Mouse (Mus musculus) liver, embryonic 16.5 days (tissue): Measurements from ENCODE around the gene Cacna1a. TPM values are rescaled to one million over a fixed set of nuclear protein-coding genes. Genes with fewer than 3 reads are reported as not detected.

Experiments used
- ATAC-seq: fragments of 200-750 bp; cut with Nextera tagmentation; 2 replicates; pipeline ENCODE4 v1.8.0; 2017; ENCODE audit warnings: low read depth, mild to moderate bottlenecking, moderate number of reproducible peaks, moderate library complexity
- H3K27ac ChIP-seq: fragments of 300-500 bp; sonication (generic); 2 replicates; pipeline ENCODE4 v1.5.1; 2014; ENCODE audit warnings: mild to moderate bottlenecking, low read length
- H3K27me3 ChIP-seq: fragments of 300-500 bp; sonication (generic); 2 replicates; pipeline ENCODE4 v1.6.1; 2014; ENCODE audit warnings: low read depth, low read length, mixed read lengths; ENCODE audit not compliant: control insufficient read depth, insufficient read depth
- H3K36me3 ChIP-seq: fragments of 300-500 bp; sonication (generic); 2 replicates; pipeline ENCODE4 v1.6.1; 2014; ENCODE audit warnings: mild to moderate bottlenecking; ENCODE audit not compliant: control insufficient read depth, insufficient read depth
- H3K4me1 ChIP-seq: fragments of 300-500 bp; sonication (generic); 2 replicates; pipeline ENCODE4 v1.6.1; 2014; ENCODE audit warnings: low read depth, low read length, mixed read lengths; ENCODE audit not compliant: control insufficient read depth
- H3K4me2 ChIP-seq: fragments of 300-500 bp; sonication (generic); 2 replicates; pipeline ENCODE4 v1.6.1; 2014; ENCODE audit warnings: low read depth, low read length, mixed read lengths
- H3K4me3 ChIP-seq: fragments of 300-500 bp; sonication (generic); 2 replicates; pipeline ENCODE4 v1.5.1; 2014; ENCODE audit warnings: low read depth, mild to moderate bottlenecking, low read length
- H3K9ac ChIP-seq: fragments of 300-500 bp; sonication (generic); 2 replicates; pipeline ENCODE4 v1.6.1; 2014; ENCODE audit warnings: low read depth, low read length
- H3K9me3 ChIP-seq: fragments of 300-500 bp; sonication (generic); replicated peaks from 2 replicates; pipeline ENCODE4 v1.6.1; 2016; ENCODE audit warnings: low read length; ENCODE audit not compliant: control insufficient read depth
- WGBS: fragments of 180-500 bp; shearing (Covaris S2); extraction: QIAGEN DNeasy Blood & Tissue Kit; methylation state at CpG from one replicate; pipeline ENCODE4 v1.1.7; 2014; ENCODE audit not compliant: insufficient replicate concordance; 5-methylcytosine and 5-hydroxymethylcytosine counted together
- polyA plus RNA-seq: library from polyadenylated mRNA; unstranded; fragments of >200 nt; fragmentation: Nextera tagmentation; extraction: Ambion mirVana; gene quantifications from 2 replicates; pipeline ENCODE4 v1.2.1, GENCODE M21; 2015

Cacna1a gene
- polyA plus RNA-seq, 1 experiment from 2014 or later = 0.32 TPM

DNA sequence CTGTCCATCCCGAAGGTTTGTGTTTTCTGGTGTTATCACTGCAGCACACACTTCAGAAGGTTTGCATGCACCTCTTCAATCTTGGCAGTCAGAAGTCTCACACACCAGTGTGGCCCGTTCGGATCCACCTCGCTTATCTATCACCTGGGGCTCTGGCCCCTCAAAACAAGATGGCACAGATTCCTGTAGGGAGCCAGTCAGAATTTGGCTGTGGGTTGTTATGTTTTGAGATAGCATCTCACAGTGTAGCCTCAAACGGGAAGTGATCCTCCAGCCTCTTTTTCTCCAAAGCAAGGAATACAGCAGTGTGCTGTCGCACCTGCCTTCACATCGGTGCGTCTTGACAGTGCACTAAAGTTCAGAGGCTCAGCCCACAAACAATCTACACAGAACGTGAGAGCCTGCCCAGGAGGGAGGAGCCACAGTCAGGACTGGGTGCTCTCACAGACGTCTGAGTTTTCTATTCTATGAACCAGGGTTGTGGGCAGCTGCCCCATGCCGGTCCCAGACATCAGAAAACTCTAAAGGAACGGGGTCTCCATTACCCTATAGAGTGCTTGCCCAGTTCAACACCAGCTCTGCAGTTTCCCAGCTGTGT lies 178.7 kb downstream of the Cacna1a start:
- H3K27ac ChIP-seq = no peak overlapping the region
- WGBS = 31% methylated on average over 12 of the region's 12 CpGs
- H3K9me3 ChIP-seq = no peaks in the 10 kb centered on the region
- H3K4me1 ChIP-seq = no peaks in the 10 kb centered on the region; the same call in 1 of the 2 replicates
- no peak overlapping the region for H3K9ac ChIP-seq
- H3K36me3 ChIP-seq = no peaks in the 10 kb centered on the region
- H3K4me3 ChIP-seq = no peak overlapping the region
- H3K27me3 ChIP-seq = peaks cover 9% of the 10 kb centered on the region
- H3K4me2 ChIP-seq = no peak overlapping the region
- no peak for ATAC-seq

DNA sequence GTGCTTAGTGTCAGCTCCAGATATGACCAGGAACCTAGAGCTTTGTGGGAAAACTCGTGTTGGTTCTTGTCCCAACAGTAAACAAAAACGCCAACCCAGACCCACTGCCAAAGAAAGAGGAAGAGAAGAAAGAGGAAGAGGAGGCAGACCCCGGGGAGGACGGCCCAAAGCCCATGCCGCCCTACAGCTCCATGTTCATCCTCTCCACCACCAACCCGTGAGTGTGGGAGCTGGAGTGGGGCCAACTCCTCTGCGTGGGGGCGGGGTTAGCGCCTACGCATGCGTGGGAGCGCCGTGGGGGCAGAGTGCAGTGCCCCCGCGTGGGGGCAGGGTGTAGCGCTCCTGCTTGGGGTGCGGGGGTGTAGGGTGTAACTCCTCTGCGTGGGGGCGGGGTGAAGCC lies 179.3 kb downstream of the Cacna1a start:
- Histone ChIP-seq H3K27me3 (peaks cover 9% of the 10 kb centered on the region), H3K9me3 (no peaks in the 10 kb centered on the region), H3K4me3 (no peak overlapping the region), H3K27ac (no peak overlapping the region), H3K4me2 (no peak overlapping the region), H3K36me3 (no peaks in the 10 kb centered on the region), H3K9ac (no peak overlapping the region), H3K4me1 (no peaks in the 10 kb centered on the region; the same call in 1 of the 2 replicates)
- 22% methylated on average over 19 of the region's 19 CpGs for WGBS
- ATAC-seq = no peak

DNA sequence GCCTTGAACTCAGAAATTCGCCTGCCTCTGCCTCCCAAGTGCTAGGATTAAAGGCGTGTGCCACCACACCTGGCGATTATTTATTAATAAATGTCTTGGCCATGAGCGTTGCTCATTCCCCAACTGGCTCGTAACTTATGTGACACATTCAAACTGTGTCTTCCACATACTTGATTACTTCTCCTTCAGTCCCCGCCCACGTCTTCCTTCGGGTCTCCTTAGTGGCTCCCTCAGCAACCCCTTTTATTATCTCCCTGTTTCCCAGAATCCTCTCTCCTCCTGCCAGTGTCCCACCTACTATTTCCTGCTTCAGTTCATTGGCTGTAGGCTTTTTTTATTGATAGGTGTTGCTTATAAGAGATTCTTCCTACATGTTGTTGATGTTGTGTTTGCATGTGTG lies 180.5 kb downstream of the Cacna1a start:
- Histone ChIP-seq H3K4me1 (no peaks in the 10 kb centered on the region; the same call in 1 of the 2 replicates), H3K9me3 (no peaks in the 10 kb centered on the region), H3K9ac (no peak overlapping the region), H3K36me3 (no peaks in the 10 kb centered on the region), H3K27me3 (peaks cover 9% of the 10 kb centered on the region), H3K4me2 (no peak overlapping the region), H3K4me3 (no peak overlapping the region), H3K27ac (no peak overlapping the region)
- ATAC-seq = no peak
- 56% methylated on average over 8 of the region's 8 CpGs for WGBS

DNA sequence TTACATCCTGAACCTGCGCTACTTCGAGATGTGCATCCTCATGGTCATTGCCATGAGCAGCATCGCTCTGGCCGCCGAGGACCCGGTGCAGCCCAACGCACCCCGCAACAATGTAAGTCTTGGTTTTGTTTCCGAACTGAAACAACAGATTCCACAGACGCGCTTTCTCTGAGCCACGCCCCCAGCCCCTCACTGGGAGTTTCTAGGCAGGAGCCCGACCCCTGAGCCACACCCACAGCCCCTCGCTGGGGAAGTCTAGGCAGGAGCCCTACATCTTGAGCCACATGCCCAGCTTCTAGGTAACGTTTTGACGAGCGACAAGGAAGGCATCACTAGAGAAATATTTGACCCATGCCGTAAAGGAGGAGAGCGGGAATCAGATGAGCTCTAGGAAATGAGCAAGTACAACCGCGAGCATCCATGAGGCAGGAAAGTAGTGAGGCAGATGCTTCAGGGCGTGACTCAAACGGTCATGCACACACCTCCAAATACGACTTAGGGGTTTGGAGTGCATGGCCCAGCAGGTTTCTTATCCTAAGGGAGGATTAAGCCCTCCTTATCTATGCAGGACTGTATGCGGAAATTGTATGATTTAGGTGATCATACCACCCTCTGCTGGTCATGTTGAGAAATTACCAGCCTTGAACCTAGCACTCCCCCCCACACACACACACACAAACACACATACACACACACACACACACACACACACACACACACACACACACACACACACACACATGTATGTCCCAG lies 181.9 kb downstream of the Cacna1a start:
- no peak for ATAC-seq
- Histone ChIP-seq H3K36me3 (no peaks in the 10 kb centered on the region), H3K4me3 (no peak overlapping the region), H3K27ac (no peak overlapping the region), H3K4me1 (no peaks in the 10 kb centered on the region; the same call in 1 of the 2 replicates), H3K4me2 (no peak overlapping the region), H3K9ac (no peak overlapping the region), H3K27me3 (peaks cover 9% of the 10 kb centered on the region), H3K9me3 (no peaks in the 10 kb centered on the region)
- WGBS = 31% methylated on average over 25 of the region's 25 CpGs

DNA sequence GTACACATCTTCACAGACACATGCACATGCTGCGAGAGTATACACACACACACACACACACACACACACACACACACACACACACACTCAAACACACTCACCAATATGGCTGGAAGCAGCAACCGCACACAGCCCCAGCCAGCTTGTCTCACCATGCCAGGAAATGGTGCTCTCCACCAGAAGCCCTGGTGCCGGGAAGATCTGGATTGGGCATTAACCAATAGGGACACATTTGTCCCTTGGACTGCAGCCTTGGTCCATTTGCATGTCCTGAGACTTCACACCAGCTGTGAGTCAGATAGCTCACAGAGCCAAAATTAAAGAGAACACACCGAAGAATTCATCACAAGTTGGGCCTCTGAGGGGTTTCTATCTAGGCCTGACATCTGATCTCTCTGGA lies 189.2 kb downstream of the Cacna1a start:
- no peaks in the 10 kb centered on the region for H3K9me3 ChIP-seq
- WGBS = 55% methylated on average over 4 of the region's 4 CpGs
- no peak for ATAC-seq

DNA sequence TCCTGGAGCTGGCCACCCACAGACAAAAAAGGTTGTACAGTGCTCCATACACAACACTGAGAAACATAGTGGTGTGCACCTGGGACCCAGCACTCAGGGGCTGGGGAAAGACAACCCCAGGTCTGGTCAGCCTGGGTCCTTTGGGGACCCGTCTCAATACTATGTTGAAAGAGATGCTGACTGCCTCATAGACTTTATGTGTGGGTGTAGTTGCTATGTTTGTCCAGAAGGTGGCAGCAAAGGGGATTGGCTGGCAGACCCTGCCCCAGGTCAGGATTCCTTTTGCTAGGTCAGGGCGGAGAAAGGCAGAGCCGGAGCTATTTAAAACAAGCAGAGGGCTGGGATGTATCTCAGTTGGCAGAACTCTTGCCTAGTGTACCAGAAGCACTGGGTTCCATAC lies 191.4 kb downstream of the Cacna1a start:
- Histone ChIP-seq H3K4me2 (no peak overlapping the region), H3K4me3 (no peak overlapping the region), H3K4me1 (no peaks in the 10 kb centered on the region), H3K9me3 (no peaks in the 10 kb centered on the region), H3K27me3 (no peaks in the 10 kb centered on the region), H3K36me3 (no peaks in the 10 kb centered on the region), H3K27ac (no peak overlapping the region), H3K9ac (no peak overlapping the region)
- WGBS = 21% methylated on average over 3 of the region's 3 CpGs
- no peak for ATAC-seq

More for the DNA sequence above, 189.2 kb downstream of the Cacna1a start:
- H3K36me3 ChIP-seq = no peaks in the 10 kb centered on the region
- H3K9ac ChIP-seq = no peak overlapping the region
- H3K27me3 ChIP-seq = no peaks in the 10 kb centered on the region; the same call in 1 of the 2 replicates
- no peak overlapping the region for H3K4me3 ChIP-seq
- no peaks in the 10 kb centered on the region for H3K4me1 ChIP-seq
- H3K4me2 ChIP-seq = no peak overlapping the region
- no peak overlapping the region for H3K27ac ChIP-seq

DNA sequence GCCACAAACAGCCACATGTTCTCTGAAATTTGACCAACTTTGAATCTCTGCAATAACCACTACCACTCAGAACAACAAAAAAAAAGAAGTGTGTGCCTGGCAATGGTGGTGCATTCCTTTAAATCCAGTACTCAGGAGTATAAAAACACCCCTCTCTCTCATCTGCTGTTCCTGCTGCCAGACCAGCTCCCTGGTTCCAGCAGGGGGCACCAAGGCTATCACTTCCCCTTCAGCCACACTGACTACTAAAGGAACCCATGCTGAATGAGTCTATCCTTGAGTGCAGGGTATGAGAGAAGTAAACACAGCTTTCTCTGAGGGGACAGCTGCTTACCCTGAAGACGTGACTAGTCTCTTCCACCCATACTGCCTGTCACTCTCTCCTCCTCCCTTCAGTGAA lies 197.1 kb downstream of the Cacna1a start:
- Histone ChIP-seq H3K4me3 (no peak overlapping the region), H3K36me3 (no peaks in the 10 kb centered on the region), H3K4me2 (no peak overlapping the region), H3K27ac (no peak overlapping the region), H3K4me1 (peaks cover 32% of the 10 kb centered on the region), H3K9ac (no peak overlapping the region), H3K27me3 (no peaks in the 10 kb centered on the region), H3K9me3 (no peaks in the 10 kb centered on the region)
- WGBS = 32% methylated on average over 1 of the region's 1 CpGs
- ATAC-seq = no peak

DNA sequence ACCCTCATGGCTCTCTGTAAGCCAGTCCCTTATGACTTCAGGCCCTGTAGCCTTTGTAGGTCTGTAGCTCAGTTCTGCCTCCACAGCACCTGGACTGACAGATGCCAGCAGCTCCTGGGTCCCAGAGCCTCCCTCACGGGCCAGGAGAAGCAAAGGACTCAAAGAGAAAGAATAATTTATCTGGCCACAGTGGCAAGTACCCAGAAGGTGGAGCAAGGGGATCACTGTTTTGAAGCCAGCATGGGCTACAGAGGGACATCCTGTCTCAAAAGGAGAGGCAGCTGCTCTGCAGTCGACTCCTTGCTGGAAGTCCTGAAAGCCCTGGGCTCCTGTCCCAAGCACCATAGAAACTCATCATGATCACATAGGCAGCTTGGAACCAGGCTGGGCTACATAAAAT lies 198.0 kb downstream of the Cacna1a start:
- 63% methylated on average over 2 of the region's 2 CpGs for WGBS
- Histone ChIP-seq H3K4me1 (peaks cover 33% of the 10 kb centered on the region), H3K4me3 (no peak overlapping the region), H3K9ac (no peak overlapping the region), H3K9me3 (no peaks in the 10 kb centered on the region), H3K4me2 (no peak overlapping the region), H3K36me3 (no peaks in the 10 kb centered on the region), H3K27ac (no peak overlapping the region), H3K27me3 (no peaks in the 10 kb centered on the region)
- ATAC-seq = no peak

DNA sequence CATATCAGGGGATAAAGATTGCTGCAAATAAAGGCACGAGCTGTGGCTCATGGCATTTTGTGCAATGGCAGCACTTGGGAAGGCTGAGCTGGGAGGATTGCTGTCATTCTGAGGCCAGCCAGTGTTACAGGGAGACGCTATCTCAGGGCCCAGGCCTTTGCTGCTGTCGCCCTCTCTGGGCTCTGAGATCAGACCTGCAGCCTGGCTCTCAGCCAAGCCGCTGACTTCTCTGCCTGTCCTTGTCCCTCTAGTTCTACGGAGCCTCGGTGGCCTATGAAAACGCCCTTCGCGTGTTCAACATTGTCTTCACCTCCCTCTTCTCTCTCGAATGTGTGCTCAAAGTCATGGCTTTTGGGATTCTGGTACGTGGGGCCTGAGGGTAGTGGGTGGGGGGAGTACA lies 200.3 kb downstream of the Cacna1a start:
- Histone ChIP-seq H3K4me3 (peak overlapping the region; percentile 30), H3K9me3 (no peaks in the 10 kb centered on the region), H3K27me3 (no peaks in the 10 kb centered on the region), H3K4me2 (peak overlapping the region; percentile 52), H3K9ac (peak overlapping the region; percentile 57), H3K36me3 (no peaks in the 10 kb centered on the region), H3K27ac (peak overlapping the region; percentile 80), H3K4me1 (peaks cover 50% of the 10 kb centered on the region)
- 25% methylated on average over 11 of the region's 11 CpGs for WGBS
- ATAC-seq = peak; percentile 86
